Mouse (Mus musculus): ENCODE data around the gene Dpy19l1. TPM values are rescaled to one million over a fixed set of nuclear protein-coding genes. Genes with fewer than 3 reads are reported as not detected.

Dpy19l1 gene
- total RNA-seq, 1 experiment, result 54.1 TPM

GRCm38 (mm10) chr9:24434901-24435300, 68.0 kb downstream of the Dpy19l1 start:
- peaks cover 8% of the 10 kb centered on the region; the same call in 1 of the 2 replicates for H3K36me3 ChIP-seq (ENCODE audit: control insufficient read depth, insufficient read depth, low read length, poor library complexity, severe bottlenecking)
- H3K4me3 ChIP-seq (ENCODE audit: insufficient read depth in 1 of 2, low read depth in 1 of 2, low read length in 2 of 2, poor library complexity in 1 of 2, severe bottlenecking in 1 of 2), result no peak overlapping the region
- TF ChIP-seq ZC3H11A (IDR thresholded peaks at IDR 0.05; ENCODE audit: borderline replicate concordance, low read depth, low read length) (no peak), ZNF384 (IDR thresholded peaks at IDR 0.05; ENCODE audit: low read depth, low read length) (no peak), MAFK (IDR thresholded peaks at IDR 0.05; ENCODE audit: insufficient read depth, low read depth, low read length) (no peak), HCFC1 (IDR thresholded peaks at IDR 0.05; ENCODE audit: borderline replicate concordance, insufficient read depth, low read length) (no peak), CHD2 (IDR thresholded peaks at IDR 0.05; ENCODE audit: low read depth, low read length) (no peak)
- no peak for DNase-seq (ENCODE audit: low read depth, low spot score)
- H3K9ac ChIP-seq (ENCODE audit: insufficient read depth, low read depth, low read length, poor library complexity, severe bottlenecking), result no peak overlapping the region
- no peak overlapping the region for H3K27ac ChIP-seq (ENCODE audit: insufficient read depth, low read depth, low read length, poor library complexity, severe bottlenecking)
- in situ Hi-C loops (cut with MboI; ENCODE audit: low sequenced_read_pairs in 2 of 2, unreplicated experiment in 2 of 2), result no loop called here
- no peaks in the 10 kb centered on the region for H3K9me3 ChIP-seq (ENCODE audit: control insufficient read depth, insufficient read depth, low read depth, low read length)
- no peaks in the 10 kb centered on the region for H3K4me1 ChIP-seq (ENCODE audit: control insufficient read depth in 2 of 2, insufficient read depth in 2 of 2, low read length in 2 of 2, poor library complexity in 1 of 2)

GRCm38 (mm10) chr9:24429721-24430120, 73.2 kb downstream of the Dpy19l1 start:
- Histone ChIP-seq H3K4me1 (ENCODE audit: control insufficient read depth in 2 of 2, insufficient read depth in 2 of 2, low read length in 2 of 2, poor library complexity in 1 of 2) (no peaks in the 10 kb centered on the region), H3K36me3 (ENCODE audit: control insufficient read depth, insufficient read depth, low read length, poor library complexity, severe bottlenecking) (peaks cover 11% of the 10 kb centered on the region; the same call in 1 of the 2 replicates), H3K9ac (ENCODE audit: insufficient read depth, low read depth, low read length, poor library complexity, severe bottlenecking) (no peak overlapping the region), H3K27ac (ENCODE audit: insufficient read depth, low read depth, low read length, poor library complexity, severe bottlenecking) (no peak overlapping the region), H3K9me3 (ENCODE audit: control insufficient read depth, insufficient read depth, low read depth, low read length) (no peaks in the 10 kb centered on the region), H3K4me3 (ENCODE audit: insufficient read depth in 1 of 2, low read depth in 1 of 2, low read length in 2 of 2, poor library complexity in 1 of 2, severe bottlenecking in 1 of 2) (no peak overlapping the region)
- no peak for DNase-seq (ENCODE audit: low read depth, low spot score)
- no peak for TF ChIP-seq CHD2 (IDR thresholded peaks at IDR 0.05; ENCODE audit: low read depth, low read length)
- no peak for TF ChIP-seq ZC3H11A (IDR thresholded peaks at IDR 0.05; ENCODE audit: borderline replicate concordance, low read depth, low read length)
- TF ChIP-seq HCFC1 (IDR thresholded peaks at IDR 0.05; ENCODE audit: borderline replicate concordance, insufficient read depth, low read length), result no peak
- TF ChIP-seq MAFK (IDR thresholded peaks at IDR 0.05; ENCODE audit: insufficient read depth, low read depth, low read length), result no peak
- TF ChIP-seq ZNF384 (IDR thresholded peaks at IDR 0.05; ENCODE audit: low read depth, low read length), result no peak
- in situ Hi-C loops (cut with MboI; ENCODE audit: low sequenced_read_pairs in 2 of 2, unreplicated experiment in 2 of 2), result no loop called here

- Histone ChIP-seq H3K9ac (ENCODE audit: insufficient read depth, low read depth, low read length, poor library complexity, severe bottlenecking) (no peak overlapping the region), H3K4me1 (ENCODE audit: control insufficient read depth in 2 of 2, insufficient read depth in 2 of 2, low read length in 2 of 2, poor library complexity in 1 of 2) (no peaks in the 10 kb centered on the region), H3K36me3 (ENCODE audit: control insufficient read depth, insufficient read depth, low read length, poor library complexity, severe bottlenecking) (peaks cover 14% of the 10 kb centered on the region), H3K9me3 (ENCODE audit: control insufficient read depth, insufficient read depth, low read depth, low read length) (no peaks in the 10 kb centered on the region), H3K27ac (ENCODE audit: insufficient read depth, low read depth, low read length, poor library complexity, severe bottlenecking) (no peak overlapping the region), H3K4me3 (ENCODE audit: insufficient read depth in 1 of 2, low read depth in 1 of 2, low read length in 2 of 2, poor library complexity in 1 of 2, severe bottlenecking in 1 of 2) (no peak overlapping the region)
- no peak for TF ChIP-seq CHD2 (IDR thresholded peaks at IDR 0.05; ENCODE audit: low read depth, low read length)
- in situ Hi-C loops (cut with MboI; ENCODE audit: low sequenced_read_pairs in 2 of 2, unreplicated experiment in 2 of 2), result no loop called here
- DNase-seq (ENCODE audit: low read depth, low spot score), result no peak
Measured at GRCm38 (mm10) chr9:24425679-24426078, 77.3 kb downstream of the Dpy19l1 start.

DNA sequence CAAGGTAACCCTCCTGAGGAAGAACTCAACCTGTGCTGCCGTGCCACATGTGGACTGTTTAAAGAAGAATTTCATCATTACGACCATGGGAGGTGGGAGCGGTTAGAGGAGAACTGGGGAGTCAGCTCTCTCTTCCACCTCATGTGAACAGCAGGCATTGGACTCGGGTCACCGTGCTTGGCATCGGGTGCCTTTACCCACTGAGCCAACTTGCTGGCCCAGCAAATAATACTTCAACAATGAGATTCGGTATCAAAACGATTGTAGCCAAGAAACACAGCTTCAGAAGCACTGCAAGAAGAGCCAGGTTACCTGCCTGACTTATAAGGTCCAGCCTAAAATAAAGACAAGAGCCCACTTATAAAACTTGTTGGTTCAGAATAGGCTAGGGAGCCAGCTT, 79.7 kb downstream of the Dpy19l1 start:
- Histone ChIP-seq H3K4me1 (ENCODE audit: control insufficient read depth in 2 of 2, insufficient read depth in 2 of 2, low read length in 2 of 2, poor library complexity in 1 of 2) (no peaks in the 10 kb centered on the region), H3K36me3 (ENCODE audit: control insufficient read depth, insufficient read depth, low read length, poor library complexity, severe bottlenecking) (peaks cover 18% of the 10 kb centered on the region), H3K4me3 (ENCODE audit: insufficient read depth in 1 of 2, low read depth in 1 of 2, low read length in 2 of 2, poor library complexity in 1 of 2, severe bottlenecking in 1 of 2) (no peak overlapping the region), H3K9me3 (ENCODE audit: control insufficient read depth, insufficient read depth, low read depth, low read length) (no peaks in the 10 kb centered on the region), H3K27ac (ENCODE audit: insufficient read depth, low read depth, low read length, poor library complexity, severe bottlenecking) (no peak overlapping the region), H3K9ac (ENCODE audit: insufficient read depth, low read depth, low read length, poor library complexity, severe bottlenecking) (no peak overlapping the region)
- DNase-seq (ENCODE audit: low read depth, low spot score), result no peak
- in situ Hi-C loops (cut with MboI; ENCODE audit: low sequenced_read_pairs in 2 of 2, unreplicated experiment in 2 of 2), result no loop called here
- TF ChIP-seq ZC3H11A (IDR thresholded peaks at IDR 0.05; ENCODE audit: borderline replicate concordance, low read depth, low read length) (no peak), MAFK (IDR thresholded peaks at IDR 0.05; ENCODE audit: insufficient read depth, low read depth, low read length) (no peak), ZNF384 (IDR thresholded peaks at IDR 0.05; ENCODE audit: low read depth, low read length) (no peak), CHD2 (IDR thresholded peaks at IDR 0.05; ENCODE audit: low read depth, low read length) (no peak)

DNA sequence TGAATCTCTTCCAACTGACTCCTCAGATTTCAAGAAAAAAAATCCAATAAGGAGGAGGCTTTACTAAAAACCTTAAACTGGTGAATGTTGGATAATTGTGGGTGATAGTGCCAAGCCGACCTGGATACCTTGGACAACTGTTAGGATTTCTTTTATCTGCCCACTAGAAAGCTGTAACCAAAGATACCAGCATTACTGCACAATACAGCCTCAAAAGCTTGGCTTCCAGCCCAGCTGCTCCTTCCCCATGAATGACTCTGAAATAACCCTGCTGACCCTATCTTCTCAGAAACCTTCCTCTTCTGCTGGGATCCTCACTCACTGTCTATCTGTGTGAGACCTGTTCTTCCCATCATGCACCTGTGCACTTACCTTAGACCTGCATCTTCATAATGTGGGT, 81.1 kb downstream of the Dpy19l1 start:
- H3K4me3 ChIP-seq (ENCODE audit: insufficient read depth in 1 of 2, low read depth in 1 of 2, low read length in 2 of 2, poor library complexity in 1 of 2, severe bottlenecking in 1 of 2), result no peak overlapping the region
- DNase-seq (ENCODE audit: low read depth, low spot score), result no peak
- in situ Hi-C loops (cut with MboI; ENCODE audit: low sequenced_read_pairs in 2 of 2, unreplicated experiment in 2 of 2), result no loop called here
- H3K27ac ChIP-seq (ENCODE audit: insufficient read depth, low read depth, low read length, poor library complexity, severe bottlenecking), result 0 out of 2 replicates have a peak overlapping the region, but pooled peaks have one; percentile 28
- no peaks in the 10 kb centered on the region for H3K4me1 ChIP-seq (ENCODE audit: control insufficient read depth in 2 of 2, insufficient read depth in 2 of 2, low read length in 2 of 2, poor library complexity in 1 of 2)
- H3K36me3 ChIP-seq (ENCODE audit: control insufficient read depth, insufficient read depth, low read length, poor library complexity, severe bottlenecking), result peaks cover 18% of the 10 kb centered on the region
- H3K9me3 ChIP-seq (ENCODE audit: control insufficient read depth, insufficient read depth, low read depth, low read length), result no peaks in the 10 kb centered on the region
- TF ChIP-seq CHD2 (IDR thresholded peaks at IDR 0.05; ENCODE audit: low read depth, low read length) (no peak), ZC3H11A (IDR thresholded peaks at IDR 0.05; ENCODE audit: borderline replicate concordance, low read depth, low read length) (no peak)
- no peak overlapping the region for H3K9ac ChIP-seq (ENCODE audit: insufficient read depth, low read depth, low read length, poor library complexity, severe bottlenecking)
